Mouse (Mus musculus): ENCODE measurements around the gene Tspan1. TPM values are rescaled to one million over a fixed set of nuclear protein-coding genes. Genes with fewer than 3 reads are reported as not detected.

Gene Tspan1
- polyA plus RNA-seq, 1 experiment: 93.7 TPM

GRCm38 (mm10) chr4:116173072-116173471 lies 5.7 kb upstream of the Tspan1 start, which contains the start of the genes 1700042G07Rik and Gm49337:
1700042G07Rik (plus strand) TSS chr4:116173372.
Gm49337 (plus strand) TSS chr4:116173384.
- Histone ChIP-seq H3K4me1 (ENCODE audit: control insufficient read depth, insufficient read depth, low read length) (peaks cover 27% of the 10 kb centered on the region), H3K4me3 (replicated peaks; ENCODE audit: extremely low read depth, low read depth, low read length) (no peak within 1 kb of the TSS)
- TF ChIP-seq CTCF (IDR thresholded peaks at IDR 0.05; ENCODE audit: insufficient read depth, low read length) (no peak), POLR2A (IDR thresholded peaks at IDR 0.05; ENCODE audit: borderline replicate concordance, extremely low read depth, low read depth, low read length) (no peak)
- DNase-seq: no peak
- 75% methylated on average over 6 of the region's 6 CpGs for whole genome bisulfite sequencing

GRCm38 (mm10) chr4:116169353-116169672 lies 1.9 kb upstream of the Tspan1 start:
- DNase-seq: no peak
- no peak for TF ChIP-seq CTCF (IDR thresholded peaks at IDR 0.05; ENCODE audit: insufficient read depth, low read length)
- no peak for TF ChIP-seq POLR2A (IDR thresholded peaks at IDR 0.05; ENCODE audit: borderline replicate concordance, extremely low read depth, low read depth, low read length)
- H3K4me3 ChIP-seq (replicated peaks; ENCODE audit: extremely low read depth, low read depth, low read length): no peak overlapping the region
- WGBS: 51% methylated on average over 3 of the region's 3 CpGs
- peaks cover 10% of the 10 kb centered on the region; the same call in 1 of the 2 replicates for H3K4me1 ChIP-seq (ENCODE audit: control insufficient read depth, insufficient read depth, low read length)

DNA sequence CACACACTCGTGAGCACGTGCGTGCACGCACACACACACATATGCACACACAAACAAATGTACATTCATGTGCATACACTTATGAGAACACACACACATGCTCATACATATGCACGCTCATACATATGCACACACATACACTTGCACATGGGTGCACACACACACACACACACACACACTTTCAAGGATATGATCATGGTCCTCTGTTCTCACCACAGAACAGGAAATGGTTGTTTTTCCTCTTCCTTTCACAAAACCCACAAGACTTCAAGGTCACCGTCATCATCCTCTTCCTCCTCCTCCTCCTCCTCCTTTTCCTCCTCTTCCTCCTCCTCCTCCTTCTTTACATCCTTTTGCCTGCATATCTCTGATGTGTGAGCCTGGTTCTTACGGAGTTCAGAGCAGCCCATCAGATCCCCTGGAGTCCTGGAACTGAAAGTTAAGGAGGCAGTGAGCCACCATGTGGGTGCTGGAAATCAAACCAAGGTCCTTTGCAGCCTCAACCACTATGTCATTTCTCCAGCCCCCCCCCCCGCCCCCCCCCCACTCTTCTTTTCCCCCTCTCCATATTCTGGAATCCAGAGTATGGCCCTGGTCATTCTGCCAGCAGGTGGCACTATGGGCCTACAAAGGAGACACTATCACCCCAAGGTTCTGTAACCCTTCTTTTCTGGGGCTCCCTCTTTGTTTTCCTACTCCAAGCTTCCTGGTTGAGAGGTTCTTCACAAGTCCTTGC lies 1.4 kb upstream of the Tspan1 start:
- peaks cover 8% of the 10 kb centered on the region; the same call in 1 of the 2 replicates for H3K4me1 ChIP-seq (ENCODE audit: control insufficient read depth, insufficient read depth, low read length)
- no peak for TF ChIP-seq POLR2A (IDR thresholded peaks at IDR 0.05; ENCODE audit: borderline replicate concordance, extremely low read depth, low read depth, low read length)
- peak; percentile 66 for TF ChIP-seq CTCF (IDR thresholded peaks at IDR 0.05; ENCODE audit: insufficient read depth, low read length)
- peak; percentile 71 for DNase-seq
- 66% methylated on average over 8 of the region's 8 CpGs for WGBS
- no peak overlapping the region for H3K4me3 ChIP-seq (replicated peaks; ENCODE audit: extremely low read depth, low read depth, low read length)

GRCm38 (mm10) chr4:116165708-116166407 lies 1.5 kb downstream of the Tspan1 start:
- 45% methylated on average over 8 of the region's 8 CpGs for WGBS
- TF ChIP-seq CTCF (IDR thresholded peaks at IDR 0.05; ENCODE audit: insufficient read depth, low read length) (no peak), POLR2A (IDR thresholded peaks at IDR 0.05; ENCODE audit: borderline replicate concordance, extremely low read depth, low read depth, low read length) (no peak)
- DNase-seq: no peak
- Histone ChIP-seq H3K4me3 (replicated peaks; ENCODE audit: extremely low read depth, low read depth, low read length) (no peak overlapping the region), H3K4me1 (ENCODE audit: control insufficient read depth, insufficient read depth, low read length) (peaks cover 12% of the 10 kb centered on the region; the same call in 1 of the 2 replicates)

- Histone ChIP-seq H3K4me1 (ENCODE audit: control insufficient read depth, insufficient read depth, low read length) (peaks cover 12% of the 10 kb centered on the region; the same call in 1 of the 2 replicates), H3K4me3 (replicated peaks; ENCODE audit: extremely low read depth, low read depth, low read length) (no peak overlapping the region)
- TF ChIP-seq CTCF (IDR thresholded peaks at IDR 0.05; ENCODE audit: insufficient read depth, low read length) (no peak), POLR2A (IDR thresholded peaks at IDR 0.05; ENCODE audit: borderline replicate concordance, extremely low read depth, low read depth, low read length) (no peak)
- DNase-seq: no peak
- 77% methylated on average over 2 of the region's 2 CpGs for WGBS
These were observed 2.4 kb downstream of the Tspan1 start for GRCm38 (mm10) chr4:116164759-116165554.

GRCm38 (mm10) chr4:116162142-116162541 lies 5.3 kb downstream of the Tspan1 start:
- H3K4me3 ChIP-seq (replicated peaks; ENCODE audit: extremely low read depth, low read depth, low read length): no peak overlapping the region
- 50% methylated on average over 4 of the region's 4 CpGs for WGBS
- TF ChIP-seq CTCF (IDR thresholded peaks at IDR 0.05; ENCODE audit: insufficient read depth, low read length) (no peak), POLR2A (IDR thresholded peaks at IDR 0.05; ENCODE audit: borderline replicate concordance, extremely low read depth, low read depth, low read length) (no peak)
- H3K4me1 ChIP-seq (ENCODE audit: control insufficient read depth, insufficient read depth, low read length): peaks cover 8% of the 10 kb centered on the region; the same call in 1 of the 2 replicates
- DNase-seq: no peak

GRCm38 (mm10) chr4:116160769-116161168 lies 6.6 kb downstream of the Tspan1 start:
- no peak for DNase-seq
- peaks cover 7% of the 10 kb centered on the region; the same call in 1 of the 2 replicates for H3K4me1 ChIP-seq (ENCODE audit: control insufficient read depth, insufficient read depth, low read length)
- H3K4me3 ChIP-seq (replicated peaks; ENCODE audit: extremely low read depth, low read depth, low read length): no peak overlapping the region
- no peak for TF ChIP-seq CTCF (IDR thresholded peaks at IDR 0.05; ENCODE audit: insufficient read depth, low read length)
- no peak for TF ChIP-seq POLR2A (IDR thresholded peaks at IDR 0.05; ENCODE audit: borderline replicate concordance, extremely low read depth, low read depth, low read length)
- 50% methylated on average over 3 of the region's 3 CpGs for WGBS

- DNase-seq: no peak
- Histone ChIP-seq H3K4me3 (replicated peaks; ENCODE audit: extremely low read depth, low read depth, low read length) (no peak overlapping the region), H3K4me1 (ENCODE audit: control insufficient read depth, insufficient read depth, low read length) (peaks cover 6% of the 10 kb centered on the region; the same call in 1 of the 2 replicates)
- 48% methylated on average over 3 of the region's 3 CpGs for WGBS
- peak; percentile 30; the same call in 1 of the 2 replicates for TF ChIP-seq CTCF (IDR thresholded peaks at IDR 0.05; ENCODE audit: insufficient read depth, low read length)
- TF ChIP-seq POLR2A (IDR thresholded peaks at IDR 0.05; ENCODE audit: borderline replicate concordance, extremely low read depth, low read depth, low read length): no peak
These were observed 7.5 kb downstream of the Tspan1 start for GRCm38 (mm10) chr4:116159912-116160311.

GRCm38 (mm10) chr4:116157882-116158281 lies 9.5 kb downstream of the Tspan1 start:
- WGBS: 84% methylated on average over 2 of the region's 2 CpGs
- Histone ChIP-seq H3K4me1 (ENCODE audit: control insufficient read depth, insufficient read depth, low read length) (peaks cover 4% of the 10 kb centered on the region; the same call in 1 of the 2 replicates), H3K4me3 (replicated peaks; ENCODE audit: extremely low read depth, low read depth, low read length) (no peak overlapping the region)
- DNase-seq: no peak
- no peak for TF ChIP-seq POLR2A (IDR thresholded peaks at IDR 0.05; ENCODE audit: borderline replicate concordance, extremely low read depth, low read depth, low read length)
- no peak for TF ChIP-seq CTCF (IDR thresholded peaks at IDR 0.05; ENCODE audit: insufficient read depth, low read length)

All from lung, adult 2 months (tissue).